Mouse (Mus musculus) ES-CJ7 (cell line): ENCODE data around the gene Mfsd12.
A peak's percentile ranks its signal among the peaks of the same experiment; 100 is the strongest.

ENCODE experiments used
- DNase-seq: peaks from one replicate; pipeline ENCODE4 v3.0.0; 2011; ENCODE audit warnings: low read depth, low spot score

Mfsd12 gene

DNA sequence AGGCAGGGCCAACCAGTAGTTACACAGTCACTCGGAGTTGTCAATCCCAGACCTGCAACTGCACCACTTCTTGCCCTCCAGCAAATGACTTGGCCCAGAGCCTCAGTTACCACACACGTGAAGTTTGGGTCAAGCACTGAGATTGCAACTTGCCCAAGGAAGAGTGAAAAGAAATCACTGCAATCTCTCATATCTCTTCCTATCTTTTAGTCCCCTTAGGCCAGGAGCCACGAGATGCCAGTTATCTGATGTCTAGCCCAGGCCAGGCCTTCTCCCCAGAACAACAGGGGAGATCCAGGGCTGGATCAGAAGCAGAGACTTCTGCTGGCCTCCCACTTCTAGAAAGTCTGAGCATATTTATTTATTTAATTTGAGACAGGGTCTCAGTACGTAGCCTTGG lies 1.8 kb upstream of the Mfsd12 start:
- DNase-seq = no peak

DNA sequence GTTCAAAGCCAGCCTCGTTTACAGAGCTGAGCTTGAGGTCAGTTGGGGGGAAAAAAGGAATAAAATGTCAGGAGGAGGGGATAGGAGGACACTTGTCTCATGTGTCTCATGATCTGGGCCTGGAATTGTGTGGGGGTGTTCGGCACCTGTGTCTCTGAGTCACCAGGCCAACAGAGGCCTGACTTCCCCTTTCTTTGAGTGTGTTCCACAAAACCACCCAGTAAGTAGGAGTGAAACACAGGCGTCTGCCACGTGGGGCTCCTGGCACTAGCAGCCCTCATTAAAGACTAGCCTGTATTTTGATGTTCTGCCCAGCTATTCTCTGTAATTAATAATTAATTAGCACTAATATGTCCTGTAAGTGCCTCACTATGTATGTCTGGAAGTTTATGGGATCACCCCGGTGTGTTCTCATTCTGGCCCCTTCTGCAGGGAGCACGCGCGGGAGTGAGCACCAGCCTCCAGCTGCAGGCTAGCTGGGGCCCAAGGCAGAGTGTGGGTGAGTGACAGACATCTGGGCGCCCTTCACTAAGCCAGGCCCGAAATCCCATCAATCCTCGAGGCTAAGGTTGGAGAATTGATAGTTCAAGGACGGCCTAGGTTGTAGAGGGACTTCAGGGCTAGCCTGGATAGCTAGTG lies 820 bp upstream of the Mfsd12 start:
- DNase-seq = no peak

DNA sequence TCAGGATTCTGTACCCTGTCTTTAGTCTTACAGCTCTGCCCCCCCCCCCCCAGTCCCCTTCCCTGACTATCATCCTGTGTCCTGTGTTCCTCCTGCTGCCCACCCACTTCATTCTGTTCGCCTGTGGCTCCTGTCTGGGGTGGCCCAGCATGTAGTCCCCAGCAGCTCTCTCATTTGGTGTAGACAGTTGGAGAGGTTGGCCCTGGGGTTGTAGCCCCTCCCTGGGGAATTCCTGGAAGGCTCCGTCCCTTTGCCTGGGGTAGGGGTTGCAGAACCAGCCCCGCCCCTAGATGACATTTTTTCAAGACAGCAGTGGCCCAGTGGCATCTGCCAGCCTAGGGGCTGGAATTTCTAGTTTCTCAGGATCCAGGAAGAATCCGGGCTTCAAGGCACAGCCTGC lies 918 bp downstream of the Mfsd12 start:
- no peak for DNase-seq

GRCm38 (mm10) chr10:81358841-81359240 lies 1.6 kb downstream of the Mfsd12 start:
- no peak for DNase-seq

DNA sequence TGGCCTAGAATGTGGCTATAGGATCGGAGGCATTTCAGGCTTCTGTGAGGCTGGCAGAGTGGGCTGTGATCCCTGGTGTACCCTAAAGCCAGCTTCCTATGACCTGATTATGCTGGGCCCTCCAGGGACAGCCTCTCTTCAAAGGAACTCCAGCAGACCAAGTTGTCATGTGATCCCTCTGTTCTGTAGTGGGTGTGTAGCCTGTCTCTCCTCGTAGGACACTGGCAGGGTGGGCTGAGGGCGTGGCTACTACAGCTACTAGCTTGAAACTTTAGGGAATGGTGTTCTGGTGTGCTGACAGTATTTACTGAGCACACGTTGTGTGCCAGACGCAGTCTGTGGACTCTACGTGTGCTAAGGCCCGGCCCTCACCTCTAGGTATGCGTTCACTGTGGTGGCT lies 3.4 kb downstream of the Mfsd12 start:
- DNase-seq = no peak

DNA sequence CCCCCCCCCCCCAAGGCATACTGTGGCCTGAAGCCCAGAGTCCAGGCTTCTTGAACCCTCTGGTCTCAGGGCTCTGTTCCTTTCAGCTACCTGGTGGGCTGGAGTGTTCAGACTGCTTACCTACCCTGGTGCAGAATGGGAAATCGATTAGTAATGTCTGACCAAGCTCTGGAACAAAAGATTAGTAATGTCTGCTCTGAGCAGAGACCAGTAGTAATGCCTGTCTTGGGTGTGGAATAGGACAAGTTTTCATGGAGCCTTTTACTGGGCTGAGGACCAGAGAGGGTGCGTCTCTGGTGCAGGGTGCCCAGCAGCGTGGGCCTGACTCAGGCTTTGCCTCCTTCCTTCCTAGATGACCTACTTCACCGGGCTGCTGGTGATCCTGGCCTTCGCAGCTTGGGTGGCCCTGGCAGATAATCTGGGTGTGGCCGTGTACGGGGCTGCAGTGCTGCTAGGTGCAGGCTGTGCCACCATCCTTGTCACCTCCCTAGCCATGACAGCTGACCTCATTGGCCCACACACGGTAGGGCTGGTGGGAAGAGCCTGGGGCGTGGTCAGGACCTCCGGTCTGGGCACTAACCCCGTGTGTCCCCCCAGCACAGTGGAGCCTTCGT lies 5.2 kb downstream of the Mfsd12 start:
- DNase-seq = peak; percentile 76

DNA sequence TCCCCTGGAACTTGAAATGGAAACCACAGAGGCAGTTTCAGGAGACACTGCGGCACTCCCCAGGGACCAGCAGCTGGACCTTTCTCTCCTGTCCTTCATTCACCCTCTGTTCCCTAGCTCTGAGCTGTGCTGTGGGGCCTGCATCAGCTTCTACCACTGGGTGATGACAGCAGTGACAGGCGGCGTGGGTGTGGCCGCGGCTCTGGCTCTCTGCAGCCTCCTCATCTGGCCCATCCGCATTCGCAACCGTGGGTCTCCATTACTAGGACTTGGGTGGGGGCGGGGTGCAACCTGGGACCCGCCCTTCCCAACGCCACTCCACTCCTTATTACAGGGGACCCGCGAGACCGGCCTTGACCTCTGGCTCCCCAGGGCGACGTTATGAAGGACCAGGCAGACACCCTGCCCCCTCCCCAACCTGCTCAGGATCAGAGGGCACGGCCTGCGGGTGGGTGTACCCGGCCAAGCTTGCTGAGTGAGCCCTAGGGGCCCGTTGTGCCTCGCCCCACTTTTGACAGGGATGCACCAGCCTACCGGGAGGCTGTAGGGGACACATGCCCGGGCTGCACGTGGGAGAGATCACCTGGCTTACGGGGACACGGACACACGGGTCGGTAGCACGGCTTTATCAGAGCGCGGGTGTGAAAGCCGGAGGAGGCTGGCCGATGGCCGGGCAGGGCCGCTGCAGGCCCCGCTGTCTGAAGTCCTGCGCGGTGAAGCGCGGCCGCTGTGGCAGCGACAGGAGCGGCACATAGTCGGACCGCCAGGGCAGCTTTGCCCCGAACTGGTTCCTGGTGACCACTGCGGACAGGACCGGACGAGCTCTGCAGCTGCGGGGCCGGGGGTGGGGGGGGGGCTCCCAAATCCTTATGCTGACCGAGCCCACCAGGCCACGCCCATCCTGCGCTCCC lies 6.4 kb downstream of the Mfsd12 start:
- DNase-seq = no peak

DNA sequence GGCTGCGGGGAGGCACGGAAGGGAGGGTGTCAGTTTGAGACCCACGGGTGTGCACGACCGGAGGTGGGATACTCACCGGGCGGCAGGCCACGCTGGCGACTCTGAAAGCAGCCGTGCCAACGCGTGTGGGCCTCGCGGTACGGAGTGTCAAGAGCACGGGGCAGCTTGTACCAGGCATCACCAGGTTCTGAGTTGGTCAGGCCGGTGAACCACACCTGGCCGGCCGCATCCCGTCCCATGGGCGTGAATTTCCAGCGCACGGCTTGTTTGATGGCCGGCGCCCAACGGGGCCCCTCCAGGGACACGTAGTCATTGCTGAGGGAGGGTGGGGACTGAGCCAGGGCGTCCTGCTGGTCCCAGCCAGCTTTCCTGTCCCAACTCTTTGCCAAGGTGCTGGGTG lies 7.4 kb downstream of the Mfsd12 start:
- no peak for DNase-seq

DNA sequence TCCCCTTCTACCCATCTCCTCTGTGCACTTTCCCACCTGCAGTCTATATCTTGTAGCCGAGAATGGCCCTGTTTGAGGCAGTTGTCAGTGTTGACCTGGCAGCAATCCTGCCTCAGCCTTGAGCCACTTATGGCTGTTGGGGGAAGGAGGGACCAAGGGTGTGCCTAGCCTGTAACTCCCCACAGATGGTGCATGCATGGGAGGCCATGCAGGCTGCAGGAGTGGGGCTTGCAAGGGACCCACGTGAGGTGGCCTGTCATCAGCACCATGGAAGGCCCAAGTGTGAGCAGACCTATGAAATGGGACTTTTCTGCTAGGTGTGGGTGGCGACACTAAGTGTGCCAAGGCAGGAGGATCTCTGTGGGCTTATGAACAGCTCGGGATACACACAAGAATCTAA lies 7.8 kb downstream of the Mfsd12 start:
- no peak for DNase-seq

- DNase-seq = peak; percentile 81
Observed at GRCm38 (mm10) chr10:81365672-81366476, 8.6 kb downstream of the Mfsd12 start, which contains the start of gene 4930404N11Rik. Gene 4930404N11Rik, minus strand, starts transcription at chr10:81365816.

DNA sequence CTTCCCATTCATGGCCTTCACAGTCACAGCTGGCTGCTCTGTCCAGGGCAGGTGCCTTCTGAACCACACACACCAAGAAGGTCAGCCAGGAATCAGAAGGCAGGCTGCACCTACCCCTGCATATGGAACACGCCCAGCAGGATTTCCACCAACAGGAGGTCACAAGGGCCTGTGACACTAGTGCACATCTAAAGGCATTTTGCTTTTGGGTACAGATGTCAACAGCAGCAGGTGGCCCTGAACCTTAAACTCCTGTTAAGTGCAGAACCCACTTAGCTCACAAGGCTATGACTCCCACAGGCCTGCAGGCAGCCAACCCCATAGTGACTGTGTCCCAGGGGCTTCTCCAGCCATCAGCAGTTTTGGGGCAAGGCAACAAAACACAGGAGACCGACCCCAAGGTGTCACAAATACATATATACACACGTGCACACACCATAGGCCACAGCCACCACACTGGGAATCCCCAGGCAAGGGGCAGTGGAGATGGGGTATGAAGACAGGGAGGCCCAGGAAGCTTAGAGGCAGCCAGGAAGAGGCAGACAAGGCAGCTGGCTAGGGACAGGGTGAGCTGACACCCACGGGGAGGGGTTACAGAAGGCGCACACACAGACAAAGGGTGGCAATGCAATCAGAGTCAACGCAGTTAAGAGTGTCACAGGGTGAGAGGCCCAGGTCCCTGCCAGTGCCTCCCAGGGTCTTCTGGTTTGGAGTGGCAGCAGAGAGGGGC lies 9.4 kb downstream of the Mfsd12 start:
- no peak for DNase-seq

DNA sequence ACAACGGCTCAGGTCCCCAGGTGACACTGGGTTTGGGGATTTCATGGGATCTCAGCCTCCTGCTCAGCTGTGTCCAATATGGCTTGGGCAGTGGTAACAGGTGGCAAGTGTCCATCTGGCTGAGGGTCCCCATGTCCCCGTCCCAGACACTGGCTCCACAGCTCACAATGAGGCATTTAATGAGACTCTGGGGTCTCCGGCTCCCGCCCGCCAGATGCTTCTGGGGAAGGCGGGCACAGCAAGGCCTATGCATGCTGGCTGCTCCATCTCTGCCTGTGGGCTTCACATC lies 9.9 kb downstream of the Mfsd12 start:
- DNase-seq = no peak

GRCm38 (mm10) chr10:81375322-81375721 lies 18.0 kb downstream of the Mfsd12 start:
- DNase-seq = no peak

GRCm38 (mm10) chr10:81376561-81377361 lies 19.5 kb downstream of the Mfsd12 start:
- DNase-seq = peak; percentile 66

DNA sequence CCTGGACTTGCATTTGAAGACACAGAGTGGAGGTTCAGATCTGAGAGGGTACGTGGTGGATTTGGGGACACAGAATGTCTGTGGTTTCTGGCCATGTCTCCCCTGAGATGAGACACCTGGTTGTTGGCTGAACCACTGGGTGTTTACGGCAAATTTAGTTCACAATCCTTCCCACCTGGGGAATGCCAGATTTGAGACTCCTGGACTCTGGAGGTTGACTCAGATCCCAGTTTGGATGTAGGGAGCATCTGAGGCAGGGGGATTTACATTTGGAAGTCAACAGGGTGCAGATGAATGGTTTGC lies 20.0 kb downstream of the Mfsd12 start:
- no peak for DNase-seq

DNA sequence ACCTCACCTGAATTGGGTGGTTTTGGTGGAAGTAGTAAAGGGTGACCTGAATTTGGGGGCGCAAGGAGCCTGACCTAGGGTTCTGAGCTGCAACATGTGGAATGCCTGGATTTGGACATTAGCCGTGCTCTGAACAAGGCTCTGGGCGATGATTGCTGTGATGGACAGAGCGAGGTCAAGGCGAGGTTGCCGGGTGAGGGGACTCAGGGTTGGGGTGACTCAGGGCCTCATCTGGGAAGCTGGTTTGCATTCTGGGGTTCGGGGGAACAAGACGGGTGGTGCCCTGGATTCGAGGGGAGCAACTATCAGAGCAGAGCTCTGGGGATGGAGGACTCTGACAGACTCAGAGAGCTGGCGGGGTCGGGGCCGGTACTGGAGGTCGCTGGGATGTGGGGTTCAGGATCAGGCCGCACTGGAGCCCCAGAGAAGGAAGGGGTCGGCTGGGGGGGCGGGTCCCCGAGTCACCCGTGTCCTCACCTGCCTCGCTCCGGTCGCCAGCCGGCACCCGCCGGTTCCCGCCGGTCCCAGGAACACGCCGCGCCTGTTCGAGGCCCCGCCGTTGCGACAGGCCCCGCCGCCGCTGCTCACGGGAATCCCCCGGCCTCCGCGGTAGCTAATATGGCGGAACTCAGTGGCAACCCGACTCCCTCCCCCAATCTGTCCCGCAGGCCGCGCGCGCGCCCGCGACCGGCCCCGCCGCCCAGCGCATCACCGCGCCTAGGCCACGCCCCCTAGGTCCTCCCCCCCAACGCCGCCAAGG lies 20.7 kb downstream of the Mfsd12 start, which contains the start of gene Fzr1:
Fzr1 (minus strand) TSS at position 724 of the 760 bp plus-strand sequence.
- no peak for DNase-seq

- peak; percentile 100 for DNase-seq
Observed at GRCm38 (mm10) chr10:81378553-81379182, 21.4 kb downstream of the Mfsd12 start.

DNA sequence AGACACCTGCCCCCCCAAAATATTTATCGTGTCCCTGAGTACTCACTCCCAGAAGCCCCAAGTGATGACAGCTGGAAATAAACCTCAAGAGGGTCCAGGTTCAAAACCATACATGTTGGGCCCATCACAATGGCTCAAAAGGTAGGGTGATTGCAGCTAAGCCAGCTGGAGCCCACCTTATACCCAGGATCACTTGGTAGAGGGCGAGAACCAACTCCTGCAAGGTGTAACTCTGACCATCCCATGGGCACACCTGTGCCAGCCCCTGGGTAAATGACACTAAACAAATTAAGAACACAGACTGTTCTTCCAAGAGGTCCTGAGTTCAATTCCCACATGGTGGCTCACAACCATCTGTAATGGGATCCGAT lies 21.9 kb downstream of the Mfsd12 start:
- DNase-seq = no peak

- DNase-seq = no peak
Observed at GRCm38 (mm10) chr10:81379809-81380378, 22.6 kb downstream of the Mfsd12 start.
